Mouse (Mus musculus) bone marrow, adult 2 months (tissue): ENCODE results near the gene Mysm1.

Experiments used
- CTCF ChIP-seq: fragments of 200-500 bp; IDR thresholded peaks from 2 replicates; pipeline ENCODE4 v1.5.1; 2011; ENCODE audit warnings: low read length, control low read depth; ENCODE audit not compliant: control insufficient read depth, insufficient read depth
- POLR2A ChIP-seq: fragments of 200-500 bp; IDR thresholded peaks from 2 replicates; pipeline ENCODE4 v1.6.1; 2011; ENCODE audit warnings: low read depth, mild to moderate bottlenecking, control low read depth, low read length, borderline replicate concordance; ENCODE audit not compliant: control insufficient read depth

DNA sequence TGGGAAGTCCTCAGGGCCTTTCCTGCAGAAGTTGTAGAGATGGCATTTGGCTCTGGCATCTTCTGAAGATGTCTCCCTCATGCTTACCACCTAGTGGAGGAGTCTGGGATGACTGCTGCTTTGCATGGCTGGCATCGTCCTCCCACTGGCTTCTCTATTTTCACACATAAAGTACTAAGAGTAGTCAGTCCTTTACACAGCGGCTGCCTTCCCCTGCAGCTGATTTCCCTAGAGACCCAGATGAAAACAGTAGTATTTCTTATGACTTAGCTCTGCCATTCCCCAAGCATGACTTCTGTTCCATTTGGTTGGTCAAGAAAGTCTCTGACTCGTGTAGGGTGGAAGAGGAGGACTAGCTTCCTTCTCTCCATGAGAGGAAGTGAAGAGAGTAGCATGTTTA, 20.3 kb upstream of the Mysm1 start:
- no peak for TF ChIP-seq POLR2A
- TF ChIP-seq CTCF: peak; percentile 18; the same call in 1 of the 2 replicates
